Mouse (Mus musculus) cortical plate, adult 2 months (tissue): ENCODE data around the gene Map3k20.

Experiments used
- CTCF ChIP-seq: fragments of 200-500 bp; IDR thresholded peaks from 2 replicates; pipeline ENCODE4 v1.5.1; 2011; ENCODE audit warnings: mild to moderate bottlenecking, control low read depth, low read length; ENCODE audit not compliant: insufficient read depth; ENCODE audit errors: extremely low read depth
- POLR2A ChIP-seq: fragments of 200-500 bp; IDR thresholded peaks from 2 replicates; pipeline ENCODE4 v1.6.1; 2011; ENCODE audit warnings: mild to moderate bottlenecking, low read length, control low read depth; ENCODE audit not compliant: insufficient read depth; ENCODE audit errors: extremely low read depth

GRCm38 (mm10) chr2:72401290-72401689 is 115.9 kb downstream of the Map3k20 start:
- no peak for TF ChIP-seq POLR2A
- no peak for TF ChIP-seq CTCF
